Mouse (Mus musculus) granulocyte monocyte progenitor cell, adult 5-6 weeks (primary cell): ENCODE data around the gene Gnpat. TPM values are rescaled to one million over a fixed set of nuclear protein-coding genes. Genes with fewer than 3 reads are reported as not detected.
A peak's percentile ranks its signal among the peaks of the same experiment; 100 is the strongest.

Experiments
- ATAC-seq: replicated peaks from 2 replicates; pipeline ENCODE4 v1.8.0; 2016; ENCODE audit warnings: mild to moderate bottlenecking, moderate TSS enrichment, inconsistent platforms; ENCODE audit not compliant: poor library complexity, severe bottlenecking
- total RNA-seq, 2 experiments: library from RNA; stranded (forward) in 1 of 2; stranded (reverse) in 1 of 2; fragments of 200-712, 200-1000 nt in 1 of 2; fragments of >200 nt in 1 of 2; fragmentation: Nextera tagmentation in 1 of 2; gene quantifications; 2 replicates each; pipeline ENCODE4 v1.2.3; 2014 to 2017

The Gnpat gene
- total RNA-seq, 2 experiments from 2014 or later, result 92.3 to 116 TPM

GRCm38 (mm10) chr8:124897386-124898250, 34.8 kb downstream of the Gnpat start, which contains the start of the genes Exoc8 and Sprtn:
Gene Exoc8, minus strand, starts transcription at chr8:124897705.
Gene Sprtn, plus strand, starts transcription at chr8:124897886.
- peak; percentile 80 for ATAC-seq

- ATAC-seq, result 0 out of 2 replicates have a peak, but pooled peaks have one; percentile 1
Measured at GRCm38 (mm10) chr8:124898251-124898905, 35.5 kb downstream of the Gnpat start.

GRCm38 (mm10) chr8:124903198-124903597, 40.4 kb downstream of the Gnpat start:
- ATAC-seq, result no peak

- ATAC-seq, result no peak
Measured at GRCm38 (mm10) chr8:124905482-124905881, 42.6 kb downstream of the Gnpat start.

GRCm38 (mm10) chr8:124909936-124910335, 47.1 kb downstream of the Gnpat start:
- ATAC-seq, result no peak

- ATAC-seq, result no peak
Measured at GRCm38 (mm10) chr8:124910349-124910748, 47.5 kb downstream of the Gnpat start.

- peak; percentile 84 for ATAC-seq
Measured at GRCm38 (mm10) chr8:124911938-124912872, 49.4 kb downstream of the Gnpat start.

- ATAC-seq, result no peak
Measured at GRCm38 (mm10) chr8:124914061-124914460, 51.2 kb downstream of the Gnpat start.

GRCm38 (mm10) chr8:124917741-124918484, 55.1 kb downstream of the Gnpat start:
- ATAC-seq, result no peak

GRCm38 (mm10) chr8:124921369-124922279, 58.8 kb downstream of the Gnpat start:
- peak; percentile 58 for ATAC-seq

GRCm38 (mm10) chr8:124922490-124923089, 59.8 kb downstream of the Gnpat start:
- ATAC-seq, result peak; percentile 24

- peak; percentile 43 for ATAC-seq
Measured at GRCm38 (mm10) chr8:124923971-124924652, 61.3 kb downstream of the Gnpat start.

- ATAC-seq, result 0 out of 2 replicates have a peak, but pooled peaks have one; percentile 10
Measured at GRCm38 (mm10) chr8:124925544-124926266, 62.9 kb downstream of the Gnpat start.

GRCm38 (mm10) chr8:124926351-124926771, 63.5 kb downstream of the Gnpat start:
- no peak for ATAC-seq

GRCm38 (mm10) chr8:124929006-124929405, 66.2 kb downstream of the Gnpat start:
- ATAC-seq, result no peak

- no peak for ATAC-seq
Measured at GRCm38 (mm10) chr8:124930086-124930485, 67.3 kb downstream of the Gnpat start.

- ATAC-seq, result no peak
Measured at GRCm38 (mm10) chr8:124930649-124931048, 67.8 kb downstream of the Gnpat start.
